Mouse (Mus musculus) gastrocnemius, postnatal 14 days (tissue): Measurements from ENCODE around the gene Ankra2. TPM values are rescaled to one million over a fixed set of nuclear protein-coding genes. Genes with fewer than 3 reads are reported as not detected.

ENCODE experiments used
- total RNA-seq, 2 experiments: library from RNA; stranded (reverse); gene quantifications; 2 replicates each; pipeline ENCODE4 v1.2.3; 2021

The Ankra2 gene
- total RNA-seq, 2 experiments from 2014 or later: 13.4 to 14.2 TPM

Other genes with a start within 250 kb of the Ankra2 start
- gene Arhgef28, start 56.6 kb upstream of the Ankra2 start, total RNA-seq: 1 to 10 TPM; 3.8 to 4.6 TPM
- gene Utp15, start within 50 bp of the Ankra2 start, total RNA-seq: 1 to 10 TPM; 3.6 to 4.5 TPM
- gene Gm21976, start 16.8 kb downstream of the Ankra2 start, total RNA-seq: not detected
- gene Btf3, start 53.9 kb downstream of the Ankra2 start, total RNA-seq: 100 to 1,000 TPM; 243 to 260 TPM
- under 1 TPM; 0.09 to 0.18 TPM for gene Foxd1, start 91.2 kb downstream of the Ankra2 start, total RNA-seq
- not detected for gene Gm10320, start 228.9 kb downstream of the Ankra2 start, total RNA-seq